Mouse (Mus musculus): ENCODE measurements around the gene Gm6034. TPM values are rescaled to one million over a fixed set of nuclear protein-coding genes. Genes with fewer than 3 reads are reported as not detected.
"Not testable (repeated sequence)": the region's sequence is repeated elsewhere in the genome, so short reads cannot be mapped to it uniquely, and the experiment has no call there.

The Gm6034 gene
- total and polyA plus RNA-seq, 3 experiments = 0.11 TPM; not detected in 2

DNA sequence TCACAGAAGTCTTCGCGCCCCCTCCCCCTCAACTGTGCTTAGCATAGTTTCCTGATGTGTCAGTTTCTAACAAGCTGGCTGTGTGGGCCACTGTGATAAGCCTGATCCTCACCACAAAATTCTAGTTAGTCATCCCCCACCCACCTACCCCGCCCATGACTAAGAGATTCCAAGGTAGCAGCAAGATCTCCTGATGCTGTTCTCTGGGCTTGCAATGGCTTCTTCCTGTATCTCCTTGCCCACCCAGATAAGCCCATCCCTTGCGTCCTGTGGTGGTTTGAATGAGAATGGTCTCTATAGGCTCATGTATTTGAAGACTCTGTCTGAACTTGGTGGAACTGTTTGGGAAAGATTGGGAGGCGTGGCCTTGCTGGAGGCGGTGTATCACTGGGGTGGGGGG, 40.8 kb upstream of the Gm6034 start (continued):
- TF ChIP-seq KAT2A (conservative IDR thresholded peaks at IDR 0.05; ENCODE audit: low read depth, low read length) (no peak), ZKSCAN1 (IDR thresholded peaks at IDR 0.05; ENCODE audit: low read depth, low read length) (no peak), ZMIZ1 (IDR thresholded peaks at IDR 0.05; ENCODE audit: low read depth, low read length) (no peak), MYB (IDR thresholded peaks at IDR 0.05; ENCODE audit: low read depth, low read length) (peak; percentile 86), MAX (IDR thresholded peaks at IDR 0.05; ENCODE audit: low read length) (no peak), RCOR1 (IDR thresholded peaks at IDR 0.05; ENCODE audit: low read depth, low read length) (peak; percentile 83), TAL1 (IDR thresholded peaks at IDR 0.05; ENCODE audit: low read length) (peak; percentile 91), ZC3H11A (IDR thresholded peaks at IDR 0.05; ENCODE audit: low read depth, low read length) (no peak), ETS1 (IDR thresholded peaks at IDR 0.05; ENCODE audit: low read depth, low read length) (peak; percentile 96), POLR2AphosphoS5 (IDR thresholded peaks at IDR 0.05; ENCODE audit: borderline replicate concordance, low read depth, low read length) (no peak), NELFE (IDR thresholded peaks at IDR 0.05; ENCODE audit: low read depth, low read length) (no peak)

DNA sequence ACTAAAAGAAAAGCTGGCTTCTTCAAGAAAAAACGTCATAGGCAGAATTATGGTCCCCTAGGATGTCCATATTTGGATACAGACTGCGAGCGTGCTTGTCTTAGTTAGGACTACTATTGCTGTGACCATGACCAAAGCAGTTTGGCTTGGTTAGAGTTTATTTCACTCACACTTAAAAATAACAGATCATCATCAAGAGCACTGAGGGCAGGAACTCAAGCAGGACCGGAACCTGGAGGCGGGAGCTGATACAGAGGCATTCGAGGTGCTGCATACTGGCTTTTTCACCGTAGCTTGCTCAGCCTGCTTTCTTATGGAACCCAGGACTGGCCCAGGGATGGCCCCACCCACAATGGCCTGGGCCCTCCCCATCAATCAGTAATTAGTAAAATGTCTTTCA, 39.4 kb upstream of the Gm6034 start:
- peaks cover 12 to 50% of the 10 kb centered on the region in 2 experiments for H3K36me3 ChIP-seq (ENCODE audit: control insufficient read depth in 1 of 2, insufficient read depth in 2 of 2, low read length in 2 of 2)

GRCm38 (mm10) chr17:36004409-36004808, 38.4 kb upstream of the Gm6034 start:
- TF ChIP-seq POLR2A (IDR thresholded peaks at IDR 0.05; ENCODE audit: control insufficient read depth in 1 of 2, insufficient read depth in 1 of 2, low read depth in 1 of 2, low read length in 2 of 2, poor library complexity in 1 of 2) = peak in 1 of 2 experiments; percentile 17; a peak in 1 of 4 replicates
- Histone ChIP-seq H3K36me3 (ENCODE audit: control insufficient read depth in 1 of 2, insufficient read depth in 2 of 2, low read length in 2 of 2) (peaks cover 12 to 40% of the 10 kb centered on the region in 2 experiments), H3K79me2 (ENCODE audit: control insufficient read depth, insufficient read depth, low read length, poor library complexity) (peaks cover 54% of the 10 kb centered on the region), H3K4me1 (ENCODE audit: control insufficient read depth in 1 of 2, insufficient read depth in 2 of 2, low read length in 2 of 2) (peaks cover 23 to 41% of the 10 kb centered on the region in 2 experiments)
- not testable (repeated sequence) for H3K27ac ChIP-seq (ENCODE audit: control insufficient read depth, low read depth, low read length); H3K9ac ChIP-seq (ENCODE audit: control insufficient read depth, low read depth, low read length, poor library complexity, severe bottlenecking); H3K4me3 ChIP-seq (ENCODE audit: control insufficient read depth in 1 of 2, insufficient read depth in 1 of 2, low read depth in 2 of 2, low read length in 2 of 2); H3K9me3 ChIP-seq (replicated peaks; ENCODE audit: insufficient read depth, low read length); H3K27me3 ChIP-seq (ENCODE audit: control insufficient read depth in 1 of 2, insufficient read depth in 2 of 2, low read length in 2 of 2)
- DNase-seq (ENCODE audit: low read depth, low spot score) = peak; percentile 11

More for the DNA sequence above, 39.4 kb upstream of the Gm6034 start:
- no peak overlapping the region for H3K4me3 ChIP-seq (ENCODE audit: control insufficient read depth in 1 of 2, insufficient read depth in 1 of 2, low read depth in 2 of 2, low read length in 2 of 2)
- peaks cover 30 to 50% of the 10 kb centered on the region in 2 experiments for H3K4me1 ChIP-seq (ENCODE audit: control insufficient read depth in 1 of 2, insufficient read depth in 2 of 2, low read length in 2 of 2)
- H3K79me2 ChIP-seq (ENCODE audit: control insufficient read depth, insufficient read depth, low read length, poor library complexity) = peaks cover 61% of the 10 kb centered on the region
- TF ChIP-seq ZNF384 (IDR thresholded peaks at IDR 0.05; ENCODE audit: low read depth, low read length) (no peak), ZMIZ1 (IDR thresholded peaks at IDR 0.05; ENCODE audit: low read depth, low read length) (no peak), MYC (IDR thresholded peaks at IDR 0.05; ENCODE audit: low read depth, low read length) (no peak), NELFE (IDR thresholded peaks at IDR 0.05; ENCODE audit: low read depth, low read length) (no peak), HCFC1 (IDR thresholded peaks at IDR 0.05; ENCODE audit: low read depth, low read length) (no peak), ELF1 (IDR thresholded peaks at IDR 0.05; ENCODE audit: low read depth, low read length) (no peak), CTCF (IDR thresholded peaks at IDR 0.05 in 2 of 3, conservative IDR thresholded peaks at IDR 0.05 in 1 of 3; ENCODE audit: control insufficient read depth in 1 of 3, insufficient read depth in 1 of 3, low read depth in 2 of 3, low read length in 3 of 3, poor library complexity in 1 of 3, severe bottlenecking in 1 of 3) (no peak), ETS1 (IDR thresholded peaks at IDR 0.05; ENCODE audit: low read depth, low read length) (no peak), MXI1 (IDR thresholded peaks at IDR 0.05; ENCODE audit: low read depth, low read length) (no peak), TAL1 (IDR thresholded peaks at IDR 0.05; ENCODE audit: low read length) (no peak)
- H3K9ac ChIP-seq (ENCODE audit: control insufficient read depth, low read depth, low read length, poor library complexity, severe bottlenecking) = no peak overlapping the region
- no peaks in the 10 kb centered on the region for H3K9me3 ChIP-seq (replicated peaks; ENCODE audit: insufficient read depth, low read length)
- H3K27ac ChIP-seq (ENCODE audit: control insufficient read depth, low read depth, low read length) = peak overlapping the region; percentile 33
- DNase-seq (ENCODE audit: low read depth, low spot score) = no peak
- no peaks in the 10 kb centered on the region for H3K27me3 ChIP-seq (ENCODE audit: control insufficient read depth in 1 of 2, insufficient read depth in 2 of 2, low read length in 2 of 2)
